Mouse (Mus musculus): ENCODE results near the gene Olfr1402.

The Olfr1402 gene

GRCm38 (mm10) chr3:97421920-97422319 lies at the start of gene Olfr1402:
TSS of gene Olfr1402 (minus strand) at chr3:97422020.
- no peak for DNase-seq (ENCODE audit: low read depth)

GRCm38 (mm10) chr3:97455286-97455685 lies 33.5 kb upstream of the Olfr1402 start:
- DNase-seq (ENCODE audit: low read depth): peak; percentile 13

DNA sequence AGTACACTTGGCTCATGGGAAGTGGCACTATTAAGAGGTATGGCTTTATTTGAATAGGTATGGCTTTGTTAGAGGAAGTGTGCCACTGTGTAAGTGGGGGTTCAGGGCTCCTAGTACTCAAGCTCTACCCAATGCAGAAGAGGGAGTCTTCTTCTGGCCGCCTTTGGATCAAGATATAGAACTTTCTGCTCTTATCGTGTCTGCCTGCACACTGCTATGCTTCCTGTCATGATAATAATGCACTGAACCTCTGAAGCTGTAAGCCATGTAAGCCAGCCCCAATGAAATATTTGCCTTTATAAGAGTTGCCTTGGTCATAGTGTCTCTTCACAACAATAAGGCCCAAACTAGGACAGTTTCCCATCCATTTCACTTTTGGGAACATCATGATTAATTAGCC lies 16.8 kb upstream of the Olfr1402 start:
- DNase-seq (ENCODE audit: low read depth): no peak

GRCm38 (mm10) chr3:97394289-97394688 lies 27.5 kb downstream of the Olfr1402 start:
- DNase-seq (ENCODE audit: low read depth): peak; percentile 53

DNA sequence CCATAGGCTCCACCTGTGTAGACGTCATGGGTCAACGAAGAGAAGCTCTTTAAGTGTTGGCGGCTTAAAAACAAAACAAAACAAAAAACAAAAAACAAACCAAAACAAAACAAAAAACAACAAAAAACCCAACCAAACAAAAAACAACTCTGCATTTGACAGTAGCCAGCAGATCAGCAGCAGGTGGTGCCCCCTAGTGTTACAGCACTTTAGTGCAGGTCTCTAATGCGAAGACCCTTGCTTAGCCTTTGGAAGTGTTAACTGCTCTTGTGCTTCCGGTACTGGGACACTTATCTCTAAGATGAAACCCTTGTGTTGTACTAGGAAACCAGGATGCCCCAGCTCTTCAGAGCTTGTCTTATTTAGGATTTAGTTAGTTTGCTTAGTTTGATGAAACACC lies 28.7 kb downstream of the Olfr1402 start:
- peak; percentile 28 for DNase-seq (ENCODE audit: low read depth)

GRCm38 (mm10) chr3:97370382-97370781 lies 51.4 kb downstream of the Olfr1402 start:
- no peak for DNase-seq (ENCODE audit: low read depth)

DNA sequence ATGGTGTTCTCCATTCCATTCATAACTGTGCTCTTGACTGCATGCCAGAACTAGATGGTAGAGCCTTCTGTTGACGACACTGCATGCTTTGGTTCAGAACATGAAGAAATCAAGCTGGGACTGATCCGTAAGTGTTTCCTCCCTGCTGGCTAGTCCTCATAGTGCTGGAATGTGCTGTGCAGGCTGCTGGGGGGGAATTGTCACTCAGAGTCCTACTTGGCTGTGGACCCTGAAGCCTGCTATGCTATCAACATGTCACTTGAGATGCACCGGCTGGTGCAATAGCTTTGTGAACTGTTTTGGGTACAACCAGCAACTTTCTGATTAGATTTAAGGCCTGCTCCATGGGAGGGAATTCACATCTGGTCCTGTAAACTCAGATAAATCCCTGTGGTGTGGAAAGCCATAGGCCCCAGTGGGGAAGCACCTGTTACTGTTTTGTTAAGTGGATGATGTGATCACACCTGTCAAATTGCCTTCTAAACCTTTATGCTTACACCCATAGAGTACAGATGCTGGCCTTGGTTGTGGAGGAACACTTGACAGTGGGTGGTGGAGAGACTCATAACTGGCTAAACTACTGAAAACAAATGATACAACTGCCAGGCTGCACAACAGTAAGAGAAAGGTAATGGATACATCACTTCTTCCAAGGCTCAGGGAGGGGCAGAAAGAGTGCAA lies 58.3 kb downstream of the Olfr1402 start:
- DNase-seq (ENCODE audit: low read depth): no peak

- DNase-seq (ENCODE audit: low read depth): no peak
Measured at GRCm38 (mm10) chr3:97358448-97358847, 63.4 kb downstream of the Olfr1402 start.
